Mouse (Mus musculus) heart, embryonic 14.5 days (tissue): ENCODE results near the gene Copz2. TPM values are rescaled to one million over a fixed set of nuclear protein-coding genes. Genes with fewer than 3 reads are reported as not detected.

Experiments used
- ATAC-seq: fragments of 200-750 bp; cut with Nextera tagmentation; 2 replicates; pipeline ENCODE4 v1.8.0; 2017; ENCODE audit warnings: low read depth, moderate TSS enrichment; ENCODE audit not compliant: insufficient number of reproducible peaks, insufficient read depth, low FRiP score
- H3K27ac ChIP-seq, 2 experiments: fragments of 200-500 bp in 1 of 2; fragments of 300-500 bp in 1 of 2; sonication (generic) in 1 of 2; replicated peaks in 1 of 2; 2 replicates each; pipeline ENCODE4 v1.5.1; 2012 to 2014; ENCODE audit warnings: low read depth in 2 of 2, low read length in 2 of 2, control low read depth in 1 of 2, mild to moderate bottlenecking in 1 of 2, mixed read lengths in 1 of 2; ENCODE audit not compliant: control insufficient read depth in 1 of 2, insufficient read depth in 1 of 2
- H3K27me3 ChIP-seq: fragments of 300-500 bp; sonication (generic); 2 replicates; pipeline ENCODE4 v1.6.1; 2014; ENCODE audit warnings: mild to moderate bottlenecking, low read length, control low read depth; ENCODE audit not compliant: control insufficient read depth, insufficient read depth
- H3K36me3 ChIP-seq: fragments of 300-500 bp; sonication (generic); 2 replicates; pipeline ENCODE4 v1.6.1; 2014; ENCODE audit warnings: mild to moderate bottlenecking, control low read depth, low read length, mixed read lengths; ENCODE audit not compliant: control insufficient read depth, insufficient read depth
- H3K4me1 ChIP-seq, 2 experiments: fragments of 200-500 bp in 1 of 2; fragments of 300-500 bp in 1 of 2; sonication (generic) in 1 of 2; 2 replicates each; pipeline ENCODE4 v1.6.1; 2012 to 2014; ENCODE audit warnings: low read length in 2 of 2, control low read depth in 1 of 2, mixed read lengths in 1 of 2; ENCODE audit not compliant: control insufficient read depth in 2 of 2, insufficient read depth in 2 of 2
- H3K4me2 ChIP-seq: fragments of 300-500 bp; sonication (generic); 2 replicates; pipeline ENCODE4 v1.6.1; 2014; ENCODE audit warnings: mild to moderate bottlenecking, low read length
- H3K4me3 ChIP-seq, 2 experiments: fragments of 200-500 bp in 1 of 2; fragments of 300-500 bp in 1 of 2; sonication (generic) in 1 of 2; 2 replicates each; pipeline ENCODE4 v1.5.1; 2012 to 2014; ENCODE audit warnings: low read length in 2 of 2, mild to moderate bottlenecking in 2 of 2, control low read depth in 1 of 2, low read depth in 1 of 2, moderate library complexity in 1 of 2; ENCODE audit not compliant: control insufficient read depth in 1 of 2, insufficient read depth in 1 of 2
- H3K9ac ChIP-seq: fragments of 300-500 bp; sonication (generic); 2 replicates; pipeline ENCODE4 v1.6.1; 2014; ENCODE audit warnings: mild to moderate bottlenecking, low read length
- H3K9me3 ChIP-seq: fragments of 300-500 bp; sonication (generic); 2 replicates; pipeline ENCODE4 v1.6.1; 2016; ENCODE audit warnings: low read length, control low read depth; ENCODE audit not compliant: control insufficient read depth
- WGBS: fragments of 180-500 bp; shearing (Covaris S2); extraction: QIAGEN DNeasy Blood & Tissue Kit; methylation state at CpG from one replicate; pipeline ENCODE4 v1.1.7; 2014; 5-methylcytosine and 5-hydroxymethylcytosine counted together
- polyA plus RNA-seq: library from polyadenylated mRNA; unstranded; fragments of >200 nt; fragmentation: Nextera tagmentation; extraction: Ambion mirVana; gene quantifications from 2 replicates; pipeline ENCODE4 v1.2.1, GENCODE M21; 2014

The Copz2 gene
- polyA plus RNA-seq, 1 experiment from 2014 or later: 141 TPM

- Histone ChIP-seq H3K4me2 (peak overlapping the region; percentile 83), H3K4me3 (peak overlapping the region in 1 of 2 experiments; percentile 40; a peak in 1 of 4 replicates), H3K4me1 (peaks cover 8 to 9% of the 10 kb centered on the region in 2 experiments; a peak in 3 of 4 replicates), H3K9me3 (no peaks in the 10 kb centered on the region), H3K27me3 (peaks cover 20% of the 10 kb centered on the region), H3K36me3 (no peaks in the 10 kb centered on the region), H3K9ac (no peak overlapping the region), H3K27ac (no peak overlapping the region)
- no peak for ATAC-seq
- 21% methylated on average over 13 of the region's 13 CpGs for WGBS
Observed at GRCm38 (mm10) chr11:96876300-96877040, 26.8 kb downstream of the Copz2 start.

- Histone ChIP-seq H3K4me2 (no peak overlapping the region; the same call in 1 of the 2 replicates), H3K4me3 (no peak overlapping the region), H3K4me1 (peaks cover 8 to 9% of the 10 kb centered on the region in 2 experiments; a peak in 3 of 4 replicates), H3K9me3 (no peaks in the 10 kb centered on the region), H3K9ac (no peak overlapping the region), H3K36me3 (no peaks in the 10 kb centered on the region), H3K27me3 (peaks cover 20% of the 10 kb centered on the region), H3K27ac (no peak overlapping the region)
- ATAC-seq: no peak
- WGBS: 50% methylated on average over 4 of the region's 4 CpGs
Observed at GRCm38 (mm10) chr11:96877071-96877470, 27.4 kb downstream of the Copz2 start.

GRCm38 (mm10) chr11:96878715-96879114, 29.0 kb downstream of the Copz2 start:
- no peak overlapping the region for H3K27ac ChIP-seq
- no peak overlapping the region for H3K4me3 ChIP-seq
- H3K4me1 ChIP-seq: peaks cover 4 to 9% of the 10 kb centered on the region in 2 experiments; a peak in 2 of 4 replicates
- peaks cover 20% of the 10 kb centered on the region for H3K27me3 ChIP-seq
- H3K9me3 ChIP-seq: no peaks in the 10 kb centered on the region
- no peaks in the 10 kb centered on the region for H3K36me3 ChIP-seq
- no peak for ATAC-seq
- 65% methylated on average over 3 of the region's 3 CpGs for WGBS
- no peak overlapping the region for H3K9ac ChIP-seq
- no peak overlapping the region for H3K4me2 ChIP-seq

- Histone ChIP-seq H3K4me3 (no peak overlapping the region), H3K27ac (no peak overlapping the region), H3K4me2 (no peak overlapping the region), H3K9me3 (no peaks in the 10 kb centered on the region), H3K27me3 (peaks cover 20% of the 10 kb centered on the region), H3K9ac (no peak overlapping the region), H3K4me1 (peaks cover 4 to 9% of the 10 kb centered on the region in 2 experiments; a peak in 2 of 4 replicates), H3K36me3 (no peaks in the 10 kb centered on the region)
- WGBS: 57% methylated on average over 7 of the region's 7 CpGs
- ATAC-seq: no peak
Observed at GRCm38 (mm10) chr11:96879359-96879758, 29.7 kb downstream of the Copz2 start.

GRCm38 (mm10) chr11:96880296-96880695, 30.6 kb downstream of the Copz2 start:
- H3K4me3 ChIP-seq: no peak overlapping the region
- H3K4me2 ChIP-seq: no peak overlapping the region
- no peak overlapping the region for H3K9ac ChIP-seq
- H3K9me3 ChIP-seq: no peaks in the 10 kb centered on the region
- peaks cover 4 to 9% of the 10 kb centered on the region in 2 experiments; a peak in 2 of 4 replicates for H3K4me1 ChIP-seq
- no peaks in the 10 kb centered on the region for H3K36me3 ChIP-seq
- H3K27me3 ChIP-seq: peaks cover 18% of the 10 kb centered on the region
- ATAC-seq: no peak
- H3K27ac ChIP-seq: no peak overlapping the region
- 56% methylated on average over 9 of the region's 9 CpGs for WGBS

- no peak overlapping the region for H3K4me3 ChIP-seq
- H3K27me3 ChIP-seq: no peaks in the 10 kb centered on the region
- no peak for ATAC-seq
Observed at GRCm38 (mm10) chr11:96885901-96886340, 36.3 kb downstream of the Copz2 start.

GRCm38 (mm10) chr11:96886942-96887546, 37.4 kb downstream of the Copz2 start:
- Histone ChIP-seq H3K4me1 (no peaks in the 10 kb centered on the region), H3K9me3 (no peaks in the 10 kb centered on the region), H3K4me2 (no peak overlapping the region), H3K27me3 (no peaks in the 10 kb centered on the region), H3K27ac (no peak overlapping the region), H3K36me3 (no peaks in the 10 kb centered on the region), H3K4me3 (no peak overlapping the region), H3K9ac (no peak overlapping the region)
- 79% methylated on average over 8 of the region's 8 CpGs for WGBS
- no peak for ATAC-seq

More at GRCm38 (mm10) chr11:96885901-96886340, 36.3 kb downstream of the Copz2 start:
- Histone ChIP-seq H3K9ac (no peak overlapping the region), H3K4me1 (no peaks in the 10 kb centered on the region), H3K4me2 (no peak overlapping the region), H3K9me3 (no peaks in the 10 kb centered on the region), H3K36me3 (no peaks in the 10 kb centered on the region), H3K27ac (no peak overlapping the region)
- WGBS: 67% methylated on average over 5 of the region's 5 CpGs
